Mouse (Mus musculus): ENCODE measurements around the gene Herpud1. TPM values are rescaled to one million over a fixed set of nuclear protein-coding genes. Genes with fewer than 3 reads are reported as not detected.

Gene Herpud1
- polyA plus RNA-seq, 1 experiment from 2014 or later = 66.6 TPM

Other genes with a start within 250 kb of the Herpud1 start
- not detected in 2 replicates for gene Mt4, start 249.2 kb upstream of the Herpud1 start, polyA plus RNA-seq (2014; fragmentation: Nextera tagmentation; extraction: Ambion mirVana)
- 215 and 245 TPM in 2 replicates for gene Mt3, start 233.8 kb upstream of the Herpud1 start, polyA plus RNA-seq (2014; fragmentation: Nextera tagmentation; extraction: Ambion mirVana)
- gene Mt2, start 213.8 kb upstream of the Herpud1 start, polyA plus RNA-seq (2014; fragmentation: Nextera tagmentation; extraction: Ambion mirVana) = 15.7 and 16.9 TPM in 2 replicates
- gene Mt1, start 207.4 kb upstream of the Herpud1 start, polyA plus RNA-seq (2014; fragmentation: Nextera tagmentation; extraction: Ambion mirVana) = 59.7 and 75.2 TPM in 2 replicates
- gene Nup93, start 171.9 kb upstream of the Herpud1 start, polyA plus RNA-seq (2014; fragmentation: Nextera tagmentation; extraction: Ambion mirVana) = 58.9 and 63.3 TPM in 2 replicates
- gene Slc12a3, start 57.2 kb upstream of the Herpud1 start, polyA plus RNA-seq (2014; fragmentation: Nextera tagmentation; extraction: Ambion mirVana) = 0.07 TPM in 1 of 2 replicates, not detected in the other
- 0.22 and 0.31 TPM in 2 replicates for gene Nlrc5, start 47.9 kb downstream of the Herpud1 start, polyA plus RNA-seq (2014; fragmentation: Nextera tagmentation; extraction: Ambion mirVana)
- 21.6 and 21.8 TPM in 2 replicates for gene Cpne2, start 146.6 kb downstream of the Herpud1 start, polyA plus RNA-seq (2014; fragmentation: Nextera tagmentation; extraction: Ambion mirVana)
- 44.8 and 46.5 TPM in 2 replicates for gene Rspry1, start 215.5 kb downstream of the Herpud1 start, polyA plus RNA-seq (2014; fragmentation: Nextera tagmentation; extraction: Ambion mirVana)
- gene Fam192a, start 215.6 kb downstream of the Herpud1 start, polyA plus RNA-seq (2014; fragmentation: Nextera tagmentation; extraction: Ambion mirVana) = 75.7 and 82.7 TPM in 2 replicates

Measured in hindbrain, embryonic 14.5 days (tissue).